Comparison of ENCODE assay signal across 7 mouse cellular contexts in the genomic region with DNA sequence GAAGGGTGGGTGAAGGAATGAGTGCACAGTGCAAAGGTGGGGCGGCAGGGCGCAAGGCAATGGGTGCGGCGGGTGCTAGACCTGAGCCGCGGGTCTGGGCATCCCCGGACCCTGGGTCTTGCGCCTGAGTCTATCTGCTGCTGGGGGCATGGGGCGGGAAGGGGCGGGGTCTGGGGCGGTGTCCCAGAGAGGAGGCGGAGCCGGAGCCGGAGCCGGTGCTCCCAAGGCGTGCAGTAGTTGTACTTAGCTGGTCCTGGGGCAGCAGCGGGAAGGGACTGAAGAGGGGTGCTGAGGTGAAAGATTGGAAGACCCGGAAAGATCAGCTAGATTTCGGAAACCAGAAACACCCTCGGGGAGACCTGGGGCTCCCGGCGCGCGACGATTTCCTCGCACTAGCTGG. TPM values are rescaled to one million over a fixed set of nuclear protein-coding genes. Genes with fewer than 3 reads are reported as not detected.
DNase-seq lines count a peak whose midpoint lies in the region; ATAC-seq and TF ChIP-seq lines count a peak whose summit lies in the region.

Gene Itga7, plus strand, starts transcription at position 245 of the 400 bp plus-strand sequence.

- H3K9me3 ChIP-seq in ES-E14 (ENCODE audit: control insufficient read depth, insufficient read depth, low read depth, low read length) = no peaks in the 10 kb centered on the region

- peak; percentile 62 for DNase-seq in ES-E14 (ENCODE audit: low read depth, low spot score)
- DNase-seq in adrenal gland, postnatal 10 days = peak; percentile 70
- DNase-seq in heart, postnatal 10 days = peak; percentile 58 to 64
- DNase-seq in layer of hippocampus, postnatal 14 days (ENCODE audit: low spot score in 2 of 2) = no peak
- no peak for DNase-seq in right cerebral cortex, postnatal 25 days

- peaks cover 0 to 2% of the 10 kb centered on the region in 2 experiments; a peak in 1 of 4 replicates for H3K4me1 ChIP-seq in ES-E14 (ENCODE audit: control insufficient read depth in 2 of 2, insufficient read depth in 2 of 2, low read length in 2 of 2, poor library complexity in 1 of 2)
- H3K4me1 ChIP-seq in embryonic fibroblast, embryonic 13.5 days (ENCODE audit: control insufficient read depth, insufficient read depth, low read length) = peaks cover 10% of the 10 kb centered on the region; the same call in 1 of the 2 replicates

- peak within 1 kb of the TSS; percentile 63 to 78 for H3K4me3 ChIP-seq in ES-E14 (ENCODE audit: insufficient read depth in 1 of 2, low read depth in 1 of 2, low read length in 2 of 2, poor library complexity in 1 of 2, severe bottlenecking in 1 of 2)
- H3K4me3 ChIP-seq in embryonic fibroblast, embryonic 13.5 days (ENCODE audit: insufficient read depth, low read length) = peak within 1 kb of the TSS; percentile 77

- peak within 1 kb of the TSS; percentile 46 for H3K9ac ChIP-seq in ES-E14 (ENCODE audit: insufficient read depth, low read depth, low read length, poor library complexity, severe bottlenecking)

- no peak within 1 kb of the TSS for H3K27ac ChIP-seq in ES-E14 (ENCODE audit: insufficient read depth, low read depth, low read length, poor library complexity, severe bottlenecking)
- H3K27ac ChIP-seq in embryonic fibroblast, embryonic 13.5 days (ENCODE audit: insufficient read depth, low read length) = no peak within 1 kb of the TSS

- TF ChIP-seq POLR2A in embryonic fibroblast, embryonic 13.5 days (IDR thresholded peaks at IDR 0.05; ENCODE audit: low read depth, low read length) = peak; percentile 60

- ATAC-seq in megakaryocyte-erythroid progenitor cell, adult 5-6 weeks (replicated peaks; ENCODE audit: low FRiP score, low TSS enrichment, poor library complexity, severe bottlenecking) = peak; percentile 39; the same call in 1 of the 2 replicates

- in situ Hi-C loops in ES-E14 (cut with MboI; ENCODE audit: low sequenced_read_pairs in 2 of 2, unreplicated experiment in 2 of 2) = no loop called here

- no peak for TF ChIP-seq CTCF in embryonic fibroblast, embryonic 13.5 days (IDR thresholded peaks at IDR 0.05; ENCODE audit: borderline replicate concordance, insufficient read depth, low read length)

- H3K36me3 ChIP-seq in ES-E14 (ENCODE audit: control insufficient read depth, insufficient read depth, low read length, poor library complexity, severe bottlenecking) = no peaks in the 10 kb centered on the region

- intact Hi-C loops in heart, postnatal 10 days (cut with DNase I) = no loop called here

TF ChIP-seq in ES-E14, 5 proteins besides CTCF, POLR2A, EP300 and RAD21:
- no peak for TF ChIP-seq ZNF384 (IDR thresholded peaks at IDR 0.05; ENCODE audit: low read depth, low read length)
- no peak for TF ChIP-seq HCFC1 (IDR thresholded peaks at IDR 0.05; ENCODE audit: borderline replicate concordance, insufficient read depth, low read length)
- TF ChIP-seq MAFK (IDR thresholded peaks at IDR 0.05; ENCODE audit: insufficient read depth, low read depth, low read length) = no peak
- no peak for TF ChIP-seq CHD2 (IDR thresholded peaks at IDR 0.05; ENCODE audit: low read depth, low read length)
- no peak for TF ChIP-seq ZC3H11A (IDR thresholded peaks at IDR 0.05; ENCODE audit: borderline replicate concordance, low read depth, low read length)

RNA-seq across cellular contexts. Expression of gene Itga7, which starts in this region (rescaled TPM):
- 10.1 and 17.6 TPM in 2 replicates for total RNA-seq in ES-E14 (2012; rRNA removed)
- total RNA-seq in adrenal gland, postnatal 10 days (2021) = 10 to 100 TPM; 24.4 to 36.7 TPM
- polyA plus RNA-seq in embryonic fibroblast, embryonic 13.5 days (2011; ENCODE audit: insufficient read length, low read depth, missing spikeins) = 16.9 and 22.1 TPM in 2 replicates
- total RNA-seq in heart, postnatal 10 days (2021) = 100 to 1,000 TPM; 125 to 136 TPM
- total RNA-seq in layer of hippocampus, postnatal 14 days (2021) = 10 to 100 TPM; 28.1 to 28.5 TPM
- total RNA-seq in megakaryocyte-erythroid progenitor cell, adult 5-6 weeks (2014; fragmentation: Nextera tagmentation) = not detected in 2 replicates
- total RNA-seq in megakaryocyte-erythroid progenitor cell, adult 5-6 weeks (2017) = 0.04 and 0.19 TPM in 2 replicates

Comparison
In these comparisons a context has a peak if more than half of its experiments do, and no peak if none do; other contexts are left out.
1. Peak in ATAC-seq in megakaryocyte-erythroid progenitor cell, adult 5-6 weeks; RNA of the gene not detected or under 1 TPM.
2. DNase-seq: peak in ES-E14 (single experiment), adrenal gland, postnatal 10 days (single experiment) and heart, postnatal 10 days (2 of 2); none in layer of hippocampus, postnatal 14 days (0 of 2) and right cerebral cortex, postnatal 25 days (single experiment).